Mouse (Mus musculus): ENCODE data around the gene Ddx28. TPM values are rescaled to one million over a fixed set of nuclear protein-coding genes. Genes with fewer than 3 reads are reported as not detected.
A peak's percentile ranks its signal among the peaks of the same experiment; 100 is the strongest.
"Not testable (repeated sequence)": the region's sequence is repeated elsewhere in the genome, so short reads cannot be mapped to it uniquely, and the experiment has no call there.

Ddx28 gene
- polyA plus RNA-seq, 1 experiment from 2014 or later, result 19.7 TPM

- peaks cover 48% of the 10 kb centered on the region for H3K36me3 ChIP-seq
- no peak overlapping the region for H3K4me2 ChIP-seq (replicated peaks)
- ATAC-seq (ENCODE audit: low FRiP score, low read depth), result no peak
- no peaks in the 10 kb centered on the region for H3K9me3 ChIP-seq
- H3K4me3 ChIP-seq, result no peak overlapping the region
- no peaks in the 10 kb centered on the region for H3K4me1 ChIP-seq
- no peak overlapping the region for H3K9ac ChIP-seq
- H3K27me3 ChIP-seq, result no peaks in the 10 kb centered on the region
- 91% methylated on average over 11 of the region's 11 CpGs for WGBS
- no peak overlapping the region for H3K27ac ChIP-seq
Measured at GRCm38 (mm10) chr8:106046872-106047559, 35.3 kb upstream of the Ddx28 start.

- ATAC-seq (ENCODE audit: low FRiP score, low read depth), result peak; percentile 72; the same call in 1 of the 2 replicates
- no peak overlapping the region for H3K27ac ChIP-seq
- WGBS, result 86% methylated on average over 3 of the region's 3 CpGs
Measured at GRCm38 (mm10) chr8:106044151-106044550, 32.5 kb upstream of the Ddx28 start.

GRCm38 (mm10) chr8:106043055-106043454 is 31.4 kb upstream of the Ddx28 start:
- H3K4me1 ChIP-seq, result no peaks in the 10 kb centered on the region
- no peak overlapping the region for H3K9ac ChIP-seq
- no peak; the same call in 1 of the 2 replicates for ATAC-seq (ENCODE audit: low FRiP score, low read depth)
- H3K27ac ChIP-seq, result no peak overlapping the region
- no peaks in the 10 kb centered on the region for H3K27me3 ChIP-seq
- H3K36me3 ChIP-seq, result peaks cover 25% of the 10 kb centered on the region
- 75% methylated on average over 2 of the region's 2 CpGs for WGBS
- no peak overlapping the region for H3K4me2 ChIP-seq (replicated peaks)
- H3K4me3 ChIP-seq, result no peak overlapping the region
- H3K9me3 ChIP-seq, result no peaks in the 10 kb centered on the region

More at GRCm38 (mm10) chr8:106044151-106044550, 32.5 kb upstream of the Ddx28 start:
- Histone ChIP-seq H3K4me3 (no peak overlapping the region), H3K4me2 (replicated peaks) (no peak overlapping the region), H3K4me1 (no peaks in the 10 kb centered on the region), H3K9ac (no peak overlapping the region), H3K27me3 (no peaks in the 10 kb centered on the region), H3K36me3 (peaks cover 35% of the 10 kb centered on the region), H3K9me3 (no peaks in the 10 kb centered on the region)

- no peaks in the 10 kb centered on the region for H3K27me3 ChIP-seq
- no peaks in the 10 kb centered on the region for H3K4me1 ChIP-seq
- H3K9ac ChIP-seq, result no peak overlapping the region
- H3K4me2 ChIP-seq (replicated peaks), result no peak overlapping the region
- H3K27ac ChIP-seq, result no peak overlapping the region
- no peak overlapping the region for H3K4me3 ChIP-seq
- ATAC-seq (ENCODE audit: low FRiP score, low read depth), result no peak
- H3K9me3 ChIP-seq, result no peaks in the 10 kb centered on the region
- peaks cover 32% of the 10 kb centered on the region for H3K36me3 ChIP-seq
- 70% methylated on average over 4 of the region's 4 CpGs for WGBS
Measured at GRCm38 (mm10) chr8:106040218-106040617, 28.5 kb upstream of the Ddx28 start.

- WGBS, result 74% methylated on average over 4 of the region's 4 CpGs
- no peak for ATAC-seq (ENCODE audit: low FRiP score, low read depth)
- peaks cover 27% of the 10 kb centered on the region for H3K36me3 ChIP-seq
- H3K4me3 ChIP-seq, result no peak overlapping the region
- H3K9ac ChIP-seq, result no peak overlapping the region
- no peak overlapping the region for H3K27ac ChIP-seq
- no peaks in the 10 kb centered on the region for H3K9me3 ChIP-seq
- H3K4me1 ChIP-seq, result no peaks in the 10 kb centered on the region
- H3K27me3 ChIP-seq, result no peaks in the 10 kb centered on the region
- H3K4me2 ChIP-seq (replicated peaks), result no peak overlapping the region
Measured at GRCm38 (mm10) chr8:106039605-106040004, 27.9 kb upstream of the Ddx28 start.

- Histone ChIP-seq H3K27me3 (no peaks in the 10 kb centered on the region), H3K27ac (no peak overlapping the region), H3K9ac (no peak overlapping the region), H3K36me3 (peaks cover 25% of the 10 kb centered on the region), H3K9me3 (no peaks in the 10 kb centered on the region), H3K4me2 (replicated peaks) (no peak overlapping the region), H3K4me1 (no peaks in the 10 kb centered on the region), H3K4me3 (no peak overlapping the region)
- no peak for ATAC-seq (ENCODE audit: low FRiP score, low read depth)
- WGBS, result 90% methylated on average over 10 of the region's 10 CpGs
Measured at GRCm38 (mm10) chr8:106038721-106039120, 27.0 kb upstream of the Ddx28 start.

GRCm38 (mm10) chr8:106022483-106022882 is 10.8 kb upstream of the Ddx28 start:
- Histone ChIP-seq H3K4me2 (replicated peaks) (no peak overlapping the region), H3K4me3 (no peak overlapping the region), H3K4me1 (no peaks in the 10 kb centered on the region), H3K27me3 (no peaks in the 10 kb centered on the region), H3K9ac (no peak overlapping the region), H3K36me3 (peaks cover 33% of the 10 kb centered on the region), H3K9me3 (no peaks in the 10 kb centered on the region), H3K27ac (no peak overlapping the region)
- ATAC-seq (ENCODE audit: low FRiP score, low read depth), result no peak

GRCm38 (mm10) chr8:106018039-106018438 is 6.4 kb upstream of the Ddx28 start:
- Histone ChIP-seq H3K27me3 (no peaks in the 10 kb centered on the region), H3K36me3 (peaks cover 31% of the 10 kb centered on the region), H3K27ac (no peak overlapping the region), H3K4me3 (no peak overlapping the region), H3K9me3 (no peaks in the 10 kb centered on the region), H3K4me2 (replicated peaks) (no peak overlapping the region), H3K4me1 (no peaks in the 10 kb centered on the region), H3K9ac (no peak overlapping the region)
- ATAC-seq (ENCODE audit: low FRiP score, low read depth), result no peak
- WGBS, result 91% methylated on average over 3 of the region's 3 CpGs

GRCm38 (mm10) chr8:106017130-106017529 is 5.4 kb upstream of the Ddx28 start:
- no peak overlapping the region for H3K9ac ChIP-seq
- H3K27me3 ChIP-seq, result no peaks in the 10 kb centered on the region
- H3K4me2 ChIP-seq (replicated peaks), result no peak overlapping the region
- WGBS, result 90% methylated on average over 7 of the region's 7 CpGs
- no peaks in the 10 kb centered on the region for H3K9me3 ChIP-seq
- peaks cover 31% of the 10 kb centered on the region for H3K36me3 ChIP-seq
- no peaks in the 10 kb centered on the region for H3K4me1 ChIP-seq
- H3K4me3 ChIP-seq, result no peak overlapping the region
- no peak overlapping the region for H3K27ac ChIP-seq
- ATAC-seq (ENCODE audit: low FRiP score, low read depth), result no peak

GRCm38 (mm10) chr8:106016284-106016683 is 4.6 kb upstream of the Ddx28 start:
- Histone ChIP-seq H3K27me3 (no peaks in the 10 kb centered on the region), H3K36me3 (peaks cover 31% of the 10 kb centered on the region), H3K9ac (no peak overlapping the region), H3K4me3 (no peak overlapping the region), H3K4me1 (no peaks in the 10 kb centered on the region), H3K27ac (no peak overlapping the region), H3K4me2 (replicated peaks) (no peak overlapping the region), H3K9me3 (no peaks in the 10 kb centered on the region)
- no peak for ATAC-seq (ENCODE audit: low FRiP score, low read depth)
- 94% methylated on average over 6 of the region's 6 CpGs for WGBS

GRCm38 (mm10) chr8:106012203-106012602 is 521 bp upstream of the Ddx28 start:
- peaks cover 13% of the 10 kb centered on the region for H3K4me1 ChIP-seq
- H3K4me3 ChIP-seq, result peak overlapping the region; percentile 97
- peaks cover 22% of the 10 kb centered on the region for H3K36me3 ChIP-seq
- not testable (repeated sequence) for H3K9me3 ChIP-seq; H3K27ac ChIP-seq; ATAC-seq (ENCODE audit: low FRiP score, low read depth); H3K27me3 ChIP-seq
- peak overlapping the region; percentile 100 for H3K4me2 ChIP-seq (replicated peaks)
- 85% methylated on average over 8 of the region's 8 CpGs for WGBS
- peak overlapping the region; percentile 95 for H3K9ac ChIP-seq

- H3K4me3 ChIP-seq, result peak overlapping the region; percentile 97
- peaks cover 15% of the 10 kb centered on the region for H3K36me3 ChIP-seq
- under 1% methylated on average over 74 of the region's 74 CpGs for WGBS
- peak overlapping the region; percentile 95 for H3K9ac ChIP-seq
- H3K4me1 ChIP-seq, result peaks cover 13% of the 10 kb centered on the region
- peak; percentile 93 for ATAC-seq (ENCODE audit: low FRiP score, low read depth)
- H3K4me2 ChIP-seq (replicated peaks), result peak overlapping the region; percentile 100
- H3K27me3 ChIP-seq, result no peaks in the 10 kb centered on the region
- peak overlapping the region; percentile 48; the same call in 1 of the 2 replicates for H3K27ac ChIP-seq
- no peaks in the 10 kb centered on the region for H3K9me3 ChIP-seq
Measured at GRCm38 (mm10) chr8:106010748-106011642, 687 bp downstream of the Ddx28 start.

Measured in limb, embryonic 13.5 days (tissue).